Mouse (Mus musculus) myocyte (in vitro differentiated cells): ENCODE data around the gene Dnaja2.

Source experiments
- CEBPB ChIP-seq: IDR thresholded peaks from 2 replicates; pipeline ENCODE4 v1.6.1; 2011; ENCODE audit warnings: mild to moderate bottlenecking, moderate library complexity; ENCODE audit not compliant: poor library complexity, insufficient read depth, severe bottlenecking
- MAX ChIP-seq: IDR thresholded peaks from one replicate; pipeline ENCODE4 v1.6.1; 2011; ENCODE audit warnings: low read depth, mild to moderate bottlenecking, control low read depth
- POLR2A ChIP-seq: IDR thresholded peaks from one replicate; pipeline ENCODE4 v1.6.1; 2011; ENCODE audit warnings: low read depth, mild to moderate bottlenecking, control low read depth, moderate library complexity; ENCODE audit not compliant: insufficient read length
- POLR2AphosphoS2 ChIP-seq: IDR thresholded peaks from one replicate; pipeline ENCODE4 v1.6.1; 2011; ENCODE audit warnings: low read depth, control low read depth; ENCODE audit not compliant: insufficient read length

DNA sequence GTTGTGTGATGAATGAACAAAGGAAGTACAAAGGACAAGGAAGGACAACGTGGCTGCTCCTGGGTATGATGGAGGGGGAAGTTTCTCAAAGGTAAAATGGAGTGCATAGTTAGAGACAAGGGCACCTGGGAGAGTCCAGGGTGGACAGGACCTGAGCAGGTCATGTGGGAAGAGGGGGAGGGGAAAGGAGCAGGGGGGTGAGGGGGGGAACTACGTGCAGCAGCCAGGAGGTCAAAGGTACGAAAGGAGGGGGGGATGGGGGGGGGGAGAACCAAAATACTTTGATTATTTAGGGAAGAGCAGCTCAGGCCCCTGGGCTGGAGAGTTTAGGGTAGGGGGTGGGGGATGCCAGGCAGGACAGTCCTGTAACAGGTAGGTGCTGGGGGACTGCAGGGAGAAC is 39.8 kb upstream of the Dnaja2 start:
- TF ChIP-seq POLR2A (no peak), POLR2AphosphoS2 (no peak), MAX (no peak), CEBPB (no peak)
